Mouse (Mus musculus): ENCODE measurements around the gene Ppbp.

GRCm38 (mm10) chr5:90728254-90728653 is 40.1 kb upstream of the Ppbp start:
- TF ChIP-seq GATA1 (IDR thresholded peaks at IDR 0.05; ENCODE audit: low read length) (no peak), TAL1 (IDR thresholded peaks at IDR 0.05; ENCODE audit: low read length) (no peak)

All from erythroblast, embryonic 14.5 days (primary cell).